In genomic region chr7:49688521-49689399, GRCm38 (mm10) we compare ENCODE assay signal across 18 mouse cellular contexts. TPM values are rescaled to one million over a fixed set of nuclear protein-coding genes. Genes with fewer than 3 reads are reported as not detected.
DNase-seq lines count a peak whose midpoint lies in the region; ATAC-seq and TF ChIP-seq lines count a peak whose summit lies in the region.
"Had no signal": no experiment of that assay in that cellular context is flagged by ENCODE, and none has a peak within 500 bp of the region (broad histone marks: within the 10 kb centered on the region; RNA-seq: fewer than 3 reads in every experiment).

No protein-coding gene starts in this region.

- no peak for TF ChIP-seq RAD21 in CH12.LX (IDR thresholded peaks at IDR 0.05; ENCODE audit: low read depth, low read length)

- TF ChIP-seq CTCF in liver, adult 2 months (IDR thresholded peaks at IDR 0.05; ENCODE audit: low read depth, low read length): no peak
- TF ChIP-seq CTCF in CH12.LX (conservative IDR thresholded peaks at IDR 0.05 in 1 of 2, IDR thresholded peaks at IDR 0.05 in 1 of 2; ENCODE audit: low read depth in 2 of 2, low read length in 2 of 2): no peak

- 0 out of 2 replicates have a peak overlapping the region, but pooled peaks have one; percentile 22 for H3K27ac ChIP-seq in heart, embryonic 10.5 days
- H3K27ac ChIP-seq in liver, adult 2 months (replicated peaks; ENCODE audit: insufficient read depth, low read depth, low read length): no peak overlapping the region
- H3K27ac ChIP-seq in CH12.LX (ENCODE audit: insufficient read depth, low read depth): no peak overlapping the region
- no peak overlapping the region for H3K27ac ChIP-seq in embryonic facial prominence, embryonic 12.5 days
- H3K27ac ChIP-seq: hindbrain, embryonic 15.5 days had no signal

- no peak overlapping the region for H3K4me2 ChIP-seq in CH12.LX (ENCODE audit: insufficient read depth, low read depth, poor library complexity, severe bottlenecking)
- peak overlapping the region; percentile 25; the same call in 1 of the 2 replicates for H3K4me2 ChIP-seq in embryonic facial prominence, embryonic 12.5 days (replicated peaks)
- H3K4me2 ChIP-seq: hindbrain, embryonic 15.5 days had no signal

- H3K9me3 ChIP-seq in heart, embryonic 10.5 days: no peaks in the 10 kb centered on the region
- H3K9me3 ChIP-seq in CH12.LX (replicated peaks; ENCODE audit: low read length): no peaks in the 10 kb centered on the region
- H3K9me3 ChIP-seq in embryonic facial prominence, embryonic 12.5 days: no peaks in the 10 kb centered on the region
- H3K9me3 ChIP-seq: hindbrain, embryonic 15.5 days had no signal

- H3K79me2 ChIP-seq in liver, adult 2 months (ENCODE audit: control insufficient read depth, insufficient read depth, low read length): no peaks in the 10 kb centered on the region
- H3K79me2 ChIP-seq in CH12.LX (replicated peaks; ENCODE audit: control insufficient read depth, extremely low read depth, insufficient read depth, poor library complexity, severe bottlenecking): no peaks in the 10 kb centered on the region

- dilution Hi-C loops in CH12.LX (cut with MboI; ENCODE audit: extremely low pct_ligation_motif_present, extremely low pct_unique_long_range_greater_than_20kb, low sequenced_read_pairs): no loop called here

- TF ChIP-seq EP300 in CH12.LX (IDR thresholded peaks at IDR 0.05; ENCODE audit: low read length): no peak

- no peak for TF ChIP-seq POLR2A in liver, adult 2 months (IDR thresholded peaks at IDR 0.05; ENCODE audit: extremely low read depth, insufficient read depth, low read length)
- TF ChIP-seq POLR2A in CH12.LX (IDR thresholded peaks at IDR 0.05; ENCODE audit: low read depth, low read length): no peak

- in situ Hi-C loops in CH12.LX (cut with MboI; ENCODE audit: low pct_ligation_motif_present, low pct_unique_long_range_greater_than_20kb, low sequenced_read_pairs): no loop called here

- peaks cover 16% of the 10 kb centered on the region for H3K4me1 ChIP-seq in heart, embryonic 10.5 days
- no peaks in the 10 kb centered on the region for H3K4me1 ChIP-seq in liver, adult 2 months (ENCODE audit: control insufficient read depth, insufficient read depth, low read length)
- H3K4me1 ChIP-seq in CH12.LX (ENCODE audit: control insufficient read depth in 1 of 2, insufficient read depth in 2 of 2): peaks cover 2 to 23% of the 10 kb centered on the region in 2 experiments; a peak in 2 of 4 replicates
- peaks cover 10% of the 10 kb centered on the region; the same call in 1 of the 2 replicates for H3K4me1 ChIP-seq in embryonic facial prominence, embryonic 12.5 days
- H3K4me1 ChIP-seq: hindbrain, embryonic 15.5 days had no signal

- no peak overlapping the region for H3K9ac ChIP-seq in liver, adult 2 months (ENCODE audit: low read depth, low read length)
- H3K9ac ChIP-seq in CH12.LX (ENCODE audit: insufficient read depth, low read depth): no peak overlapping the region
- H3K9ac ChIP-seq in embryonic facial prominence, embryonic 12.5 days: no peak overlapping the region
- H3K9ac ChIP-seq: hindbrain, embryonic 15.5 days had no signal

- H3K36me3 ChIP-seq in heart, embryonic 10.5 days: no peaks in the 10 kb centered on the region
- H3K36me3 ChIP-seq in liver, adult 2 months (ENCODE audit: control insufficient read depth, insufficient read depth, low read length): no peaks in the 10 kb centered on the region
- no peaks in the 10 kb centered on the region for H3K36me3 ChIP-seq in CH12.LX (replicated peaks in 1 of 2; ENCODE audit: control insufficient read depth in 1 of 2, insufficient read depth in 1 of 2, low read length in 1 of 2)
- H3K36me3 ChIP-seq in embryonic facial prominence, embryonic 12.5 days: no peaks in the 10 kb centered on the region
- H3K36me3 ChIP-seq: hindbrain, embryonic 15.5 days had no signal

- no peak for ATAC-seq in embryonic facial prominence, embryonic 12.5 days (ENCODE audit: insufficient number of reproducible peaks, insufficient read depth, low FRiP score, low TSS enrichment)
- ATAC-seq: forebrain, embryonic 16.5 days had no signal

- H3K27me3 ChIP-seq in heart, embryonic 10.5 days (ENCODE audit: insufficient read depth, poor library complexity, severe bottlenecking): peaks cover 74% of the 10 kb centered on the region
- no peaks in the 10 kb centered on the region for H3K27me3 ChIP-seq in liver, adult 2 months (ENCODE audit: control insufficient read depth, insufficient read depth, low read length)
- H3K27me3 ChIP-seq in CH12.LX (replicated peaks): no peaks in the 10 kb centered on the region
- peaks cover 39% of the 10 kb centered on the region for H3K27me3 ChIP-seq in embryonic facial prominence, embryonic 12.5 days

- H3K4me3 ChIP-seq in heart, embryonic 10.5 days: peak overlapping the region; percentile 40
- no peak overlapping the region for H3K4me3 ChIP-seq in liver, adult 2 months (ENCODE audit: insufficient read depth, low read depth, low read length)
- H3K4me3 ChIP-seq in CH12.LX (replicated peaks in 1 of 3; ENCODE audit: low read depth in 2 of 3, low read length in 2 of 3, poor library complexity in 1 of 3): no peak overlapping the region
- no peak overlapping the region for H3K4me3 ChIP-seq in embryonic facial prominence, embryonic 12.5 days
- H3K4me3 ChIP-seq: hindbrain, embryonic 15.5 days had no signal

- DNase-seq in heart, embryonic 10.5 days (ENCODE audit: low spot score): no peak
- DNase-seq in heart, postnatal 4 days: no peak
- DNase-seq in liver, adult 2 months (ENCODE audit: extremely low read depth, low read depth, low spot score): peak; percentile 15
- no peak for DNase-seq in liver
- no peak for DNase-seq in CH12.LX (ENCODE audit: extremely low read depth)
- no peak for DNase-seq in thymus, postnatal 25 days
- no peak for DNase-seq in right cerebral cortex, postnatal 25 days
- DNase-seq: cerebellum, adult 9-11 months; gastrocnemius, postnatal 10 days; kidney, adult 9 months had no signal

- WGBS in heart, embryonic 10.5 days: 5% methylated on average over 10 of the region's 10 CpGs
- WGBS in liver, adult 2 months: 13% methylated on average over 10 of the region's 10 CpGs
- WGBS in embryonic facial prominence, embryonic 12.5 days: 5% methylated on average over 10 of the region's 10 CpGs

TF ChIP-seq in CH12.LX, 34 proteins besides CTCF, POLR2A, EP300 and RAD21:
- no peak for TF ChIP-seq TBP (conservative IDR thresholded peaks at IDR 0.05; ENCODE audit: low read depth, low read length)
- TF ChIP-seq ZNF384 (IDR thresholded peaks at IDR 0.05; ENCODE audit: low read depth, low read length): 0 out of 2 replicates have a peak, but pooled peaks have one; percentile 23

RNA-seq across cellular contexts. Expression of gene Dbx1, which starts 52.1 kb away (rescaled TPM):
- 0.06 TPM in 1 of 2 replicates, not detected in the other for polyA plus RNA-seq in heart, embryonic 10.5 days (2016; fragmentation: Nextera tagmentation; extraction: Ambion mirVana)
- total RNA-seq in heart, postnatal 4 days (2021): not detected
- not detected in 2 replicates for total RNA-seq in liver, adult 2 months (2014; rRNA removed)
- polyA plus RNA-seq in liver, adult 2 months (2012; rRNA removed): not detected in 2 replicates
- not detected in 2 replicates for total RNA-seq in CH12.LX (2012; rRNA removed)
- total RNA-seq in CH12.LX (2014; rRNA removed): 0.14 and 0.43 TPM in 2 replicates
- polyA plus RNA-seq in CH12.LX (2012; ENCODE audit: insufficient read length, low read depth): 0.11 TPM in 1 of 2 replicates, not detected in the other
- polyA plus RNA-seq in embryonic facial prominence, embryonic 12.5 days (2016; fragmentation: Nextera tagmentation; extraction: Ambion mirVana): 1.1 and 1.8 TPM in 2 replicates
- total RNA-seq: adrenal gland, adult 18-20 months; layer of hippocampus, adult 8-10 months; left cerebral cortex, postnatal 10 days; monocyte, adult 5-6 weeks had no signal
- polyA plus RNA-seq: thymus, postnatal 0 days had no signal
